Mouse (Mus musculus) ovary, adult 2 months (tissue): ENCODE results near the gene Map3k7. TPM values are rescaled to one million over a fixed set of nuclear protein-coding genes. Genes with fewer than 3 reads are reported as not detected.

ENCODE experiments used
- polyA plus RNA-seq: library from polyadenylated mRNA; depleted of rRNA; stranded (reverse); fragments of >200 nt; gene quantifications from 2 replicates; pipeline ENCODE4 v1.2.3, GENCODE M21; 2012; rRNA removed

Map3k7 gene
- 39.2 and 44.6 TPM in 2 replicates for polyA plus RNA-seq

GRCm38 (mm10) chr4:31963354-31964193 lies at the start of gene Map3k7:
Gene Map3k7, plus strand, starts transcription at chr4:31964097.

